Mouse (Mus musculus): ENCODE data around the gene Arid2.

DNA sequence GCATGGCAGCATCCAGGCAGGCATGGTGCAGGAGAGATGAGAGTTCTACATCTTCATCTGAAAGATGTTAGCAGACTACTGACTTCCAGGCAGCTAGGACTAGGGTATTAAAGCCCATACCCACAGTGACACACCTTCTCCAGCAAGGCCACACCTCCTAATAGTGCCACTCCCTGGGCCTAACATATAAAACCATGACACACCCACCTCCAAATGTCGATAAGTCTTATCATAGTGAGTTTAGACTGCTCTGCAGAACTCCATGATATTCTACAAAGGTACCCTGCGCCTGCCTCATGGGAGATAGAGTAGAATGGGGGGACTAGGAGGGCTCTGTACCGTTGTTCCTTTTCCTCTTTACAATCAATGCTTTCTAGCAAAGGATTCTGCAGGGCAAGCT is 55.6 kb downstream of the Arid2 start:
- TF ChIP-seq CTCF (IDR thresholded peaks at IDR 0.05; ENCODE audit: extremely low read depth, insufficient read depth, insufficient read length, insufficient replicate concordance): no peak
- no peak for TF ChIP-seq POLR2A (IDR thresholded peaks at IDR 0.05; ENCODE audit: low read depth, low read length)
